Mouse (Mus musculus): Measurements from ENCODE around the gene Mon1b. TPM values are rescaled to one million over a fixed set of nuclear protein-coding genes. Genes with fewer than 3 reads are reported as not detected.

Mon1b gene
- polyA plus RNA-seq (2014; fragmentation: Nextera tagmentation; extraction: Ambion mirVana) = 8.4 and 8.8 TPM in 2 replicates

GRCm38 (mm10) chr8:113634670-113635591 is at the start of gene Mon1b:
TSS of gene Mon1b (plus strand) at chr8:113635587.
- Histone ChIP-seq H3K9ac (ENCODE audit: low read length) (peak within 1 kb of the TSS; percentile 74), H3K4me3 (ENCODE audit: low read depth, low read length) (peak within 1 kb of the TSS; percentile 80), H3K27ac (ENCODE audit: low read depth) (peak within 1 kb of the TSS; percentile 92), H3K27me3 (replicated peaks; ENCODE audit: control insufficient read depth, insufficient read depth, low read length) (no peaks in the 10 kb centered on the region), H3K4me1 (replicated peaks; ENCODE audit: control insufficient read depth, insufficient read depth, low read length) (peaks cover 11% of the 10 kb centered on the region; the same call in 1 of the 2 replicates), H3K36me3 (ENCODE audit: control insufficient read depth, insufficient read depth, low read length) (peaks cover 22% of the 10 kb centered on the region), H3K4me2 (ENCODE audit: low read length) (peak within 1 kb of the TSS; percentile 77), H3K9me3 (ENCODE audit: control insufficient read depth, low read length) (no peaks in the 10 kb centered on the region)
- peak; percentile 99 for ATAC-seq (replicated peaks; ENCODE audit: low FRiP score, low TSS enrichment, low read depth)
- DNase-seq (ENCODE audit: low spot score) = peak; percentile 99
- under 1% methylated on average over 42 of the region's 42 CpGs for WGBS

- Histone ChIP-seq H3K4me1 (replicated peaks; ENCODE audit: control insufficient read depth, insufficient read depth, low read length) (no peaks in the 10 kb centered on the region), H3K36me3 (ENCODE audit: control insufficient read depth, insufficient read depth, low read length) (no peaks in the 10 kb centered on the region), H3K4me3 (ENCODE audit: low read depth, low read length) (no peak overlapping the region), H3K27ac (ENCODE audit: low read depth) (no peak overlapping the region), H3K9ac (ENCODE audit: low read length) (no peak overlapping the region), H3K27me3 (replicated peaks; ENCODE audit: control insufficient read depth, insufficient read depth, low read length) (no peaks in the 10 kb centered on the region), H3K9me3 (ENCODE audit: control insufficient read depth, low read length) (no peaks in the 10 kb centered on the region), H3K4me2 (ENCODE audit: low read length) (no peak overlapping the region)
- ATAC-seq (replicated peaks; ENCODE audit: low FRiP score, low TSS enrichment, low read depth) (no peak), DNase-seq (ENCODE audit: low spot score) (no peak)
- WGBS = 62% methylated on average over 3 of the region's 3 CpGs
Observed at GRCm38 (mm10) chr8:113598401-113598800, 37.0 kb upstream of the Mon1b start.

- Histone ChIP-seq H3K36me3 (ENCODE audit: control insufficient read depth, insufficient read depth, low read length) (no peaks in the 10 kb centered on the region), H3K9me3 (ENCODE audit: control insufficient read depth, low read length) (no peaks in the 10 kb centered on the region), H3K27ac (ENCODE audit: low read depth) (no peak overlapping the region), H3K4me1 (replicated peaks; ENCODE audit: control insufficient read depth, insufficient read depth, low read length) (peaks cover 11% of the 10 kb centered on the region; the same call in 1 of the 2 replicates), H3K4me3 (ENCODE audit: low read depth, low read length) (no peak overlapping the region), H3K4me2 (ENCODE audit: low read length) (no peak overlapping the region), H3K9ac (ENCODE audit: low read length) (no peak overlapping the region), H3K27me3 (replicated peaks; ENCODE audit: control insufficient read depth, insufficient read depth, low read length) (no peaks in the 10 kb centered on the region)
- no peak for ATAC-seq (replicated peaks; ENCODE audit: low FRiP score, low TSS enrichment, low read depth)
- DNase-seq (ENCODE audit: low spot score) = no peak
- 8% methylated on average over 3 of the region's 3 CpGs for WGBS
Observed at GRCm38 (mm10) chr8:113632634-113633033, 2.8 kb upstream of the Mon1b start.

GRCm38 (mm10) chr8:113634161-113634560 is 1.2 kb upstream of the Mon1b start:
- no peak overlapping the region for H3K27ac ChIP-seq (ENCODE audit: low read depth)
- H3K4me2 ChIP-seq (ENCODE audit: low read length) = peak overlapping the region; percentile 59
- H3K4me3 ChIP-seq (ENCODE audit: low read depth, low read length) = peak overlapping the region; percentile 80; the same call in 1 of the 2 replicates
- WGBS = 25% methylated on average over 12 of the region's 12 CpGs
- no peaks in the 10 kb centered on the region for H3K9me3 ChIP-seq (ENCODE audit: control insufficient read depth, low read length)
- ATAC-seq (replicated peaks; ENCODE audit: low FRiP score, low TSS enrichment, low read depth) = no peak
- H3K9ac ChIP-seq (ENCODE audit: low read length) = no peak overlapping the region; the same call in 1 of the 2 replicates
- DNase-seq (ENCODE audit: low spot score) = no peak
- H3K27me3 ChIP-seq (replicated peaks; ENCODE audit: control insufficient read depth, insufficient read depth, low read length) = no peaks in the 10 kb centered on the region
- H3K4me1 ChIP-seq (replicated peaks; ENCODE audit: control insufficient read depth, insufficient read depth, low read length) = peaks cover 11% of the 10 kb centered on the region; the same call in 1 of the 2 replicates
- H3K36me3 ChIP-seq (ENCODE audit: control insufficient read depth, insufficient read depth, low read length) = peaks cover 14% of the 10 kb centered on the region

- under 1% methylated on average over 44 of the region's 44 CpGs for WGBS
Observed at GRCm38 (mm10) chr8:113635592-113636279, 349 bp downstream of the Mon1b start.

GRCm38 (mm10) chr8:113636280-113636628 is 867 bp downstream of the Mon1b start:
- Histone ChIP-seq H3K4me3 (ENCODE audit: low read depth, low read length) (peak overlapping the region; percentile 80), H3K27me3 (replicated peaks; ENCODE audit: control insufficient read depth, insufficient read depth, low read length) (no peaks in the 10 kb centered on the region), H3K9ac (ENCODE audit: low read length) (peak overlapping the region; percentile 74), H3K4me2 (ENCODE audit: low read length) (peak overlapping the region; percentile 77), H3K9me3 (ENCODE audit: control insufficient read depth, low read length) (no peaks in the 10 kb centered on the region), H3K27ac (ENCODE audit: low read depth) (no peak overlapping the region; the same call in 1 of the 2 replicates), H3K4me1 (replicated peaks; ENCODE audit: control insufficient read depth, insufficient read depth, low read length) (peaks cover 11% of the 10 kb centered on the region; the same call in 1 of the 2 replicates), H3K36me3 (ENCODE audit: control insufficient read depth, insufficient read depth, low read length) (peaks cover 33% of the 10 kb centered on the region)
- ATAC-seq (replicated peaks; ENCODE audit: low FRiP score, low TSS enrichment, low read depth) (no peak), DNase-seq (ENCODE audit: low spot score) (no peak)
- WGBS = 40% methylated on average over 5 of the region's 5 CpGs

More at GRCm38 (mm10) chr8:113635592-113636279, 349 bp downstream of the Mon1b start:
- H3K27ac ChIP-seq (ENCODE audit: low read depth) = peak overlapping the region; percentile 92
- H3K4me2 ChIP-seq (ENCODE audit: low read length) = peak overlapping the region; percentile 77
- ATAC-seq (replicated peaks; ENCODE audit: low FRiP score, low TSS enrichment, low read depth) = peak; percentile 85
- H3K9me3 ChIP-seq (ENCODE audit: control insufficient read depth, low read length) = no peaks in the 10 kb centered on the region
- peak overlapping the region; percentile 74 for H3K9ac ChIP-seq (ENCODE audit: low read length)
- H3K4me1 ChIP-seq (replicated peaks; ENCODE audit: control insufficient read depth, insufficient read depth, low read length) = peaks cover 11% of the 10 kb centered on the region; the same call in 1 of the 2 replicates
- peak overlapping the region; percentile 80 for H3K4me3 ChIP-seq (ENCODE audit: low read depth, low read length)
- no peak for DNase-seq (ENCODE audit: low spot score)
- H3K36me3 ChIP-seq (ENCODE audit: control insufficient read depth, insufficient read depth, low read length) = peaks cover 27% of the 10 kb centered on the region
- H3K27me3 ChIP-seq (replicated peaks; ENCODE audit: control insufficient read depth, insufficient read depth, low read length) = no peaks in the 10 kb centered on the region

GRCm38 (mm10) chr8:113640357-113640756 is 5.0 kb downstream of the Mon1b start:
- H3K27ac ChIP-seq (ENCODE audit: low read depth) = no peak overlapping the region
- H3K36me3 ChIP-seq (ENCODE audit: control insufficient read depth, insufficient read depth, low read length) = peaks cover 52% of the 10 kb centered on the region
- no peak overlapping the region for H3K9ac ChIP-seq (ENCODE audit: low read length)
- no peaks in the 10 kb centered on the region for H3K27me3 ChIP-seq (replicated peaks; ENCODE audit: control insufficient read depth, insufficient read depth, low read length)
- no peak overlapping the region for H3K4me2 ChIP-seq (ENCODE audit: low read length)
- H3K4me3 ChIP-seq (ENCODE audit: low read depth, low read length) = no peak overlapping the region
- DNase-seq (ENCODE audit: low spot score) (no peak), ATAC-seq (replicated peaks; ENCODE audit: low FRiP score, low TSS enrichment, low read depth) (no peak)
- H3K9me3 ChIP-seq (ENCODE audit: control insufficient read depth, low read length) = no peaks in the 10 kb centered on the region
- 91% methylated on average over 8 of the region's 8 CpGs for WGBS
- peaks cover 6% of the 10 kb centered on the region; the same call in 1 of the 2 replicates for H3K4me1 ChIP-seq (replicated peaks; ENCODE audit: control insufficient read depth, insufficient read depth, low read length)

- WGBS = 92% methylated on average over 16 of the region's 16 CpGs
Observed at GRCm38 (mm10) chr8:113642926-113643325, 7.5 kb downstream of the Mon1b start, which contains the start of gene Syce1l. TSS of gene Syce1l (plus strand) at chr8:113643213.

More at GRCm38 (mm10) chr8:113642926-113643325, 7.5 kb downstream of the Mon1b start, which contains the start of gene Syce1l:
- no peak for ATAC-seq (replicated peaks; ENCODE audit: low FRiP score, low TSS enrichment, low read depth)
- Histone ChIP-seq H3K27me3 (replicated peaks; ENCODE audit: control insufficient read depth, insufficient read depth, low read length) (no peaks in the 10 kb centered on the region), H3K9me3 (ENCODE audit: control insufficient read depth, low read length) (no peaks in the 10 kb centered on the region), H3K4me1 (replicated peaks; ENCODE audit: control insufficient read depth, insufficient read depth, low read length) (no peaks in the 10 kb centered on the region), H3K4me3 (ENCODE audit: low read depth, low read length) (no peak within 1 kb of the TSS), H3K36me3 (ENCODE audit: control insufficient read depth, insufficient read depth, low read length) (peaks cover 50% of the 10 kb centered on the region), H3K4me2 (ENCODE audit: low read length) (no peak within 1 kb of the TSS), H3K9ac (ENCODE audit: low read length) (no peak within 1 kb of the TSS), H3K27ac (ENCODE audit: low read depth) (no peak within 1 kb of the TSS)
- no peak for DNase-seq (ENCODE audit: low spot score)

Data from intestine, embryonic 14.5 days (tissue).